Mouse (Mus musculus) MEL (cell line): Measurements from ENCODE around the gene Krt33b.

Experiments used
- CTCF ChIP-seq, 3 experiments: IDR thresholded peaks in 2 of 3; conservative IDR thresholded peaks in 1 of 3; 2 replicates each; pipeline ENCODE4 v1.5.1; 2011 to 2012; ENCODE audit warnings: low read length in 3 of 3, low read depth in 2 of 3, mild to moderate bottlenecking in 2 of 3, improper control_type of control experiment in 1 of 3, inconsistent platforms in 1 of 3, mixed read lengths in 1 of 3, moderate library complexity in 1 of 3; ENCODE audit not compliant: control insufficient read depth in 1 of 3, insufficient read depth in 1 of 3, poor library complexity in 1 of 3, severe bottlenecking in 1 of 3
- E2F4 ChIP-seq: IDR thresholded peaks from 2 replicates; pipeline ENCODE4 v1.6.1; 2011; ENCODE audit warnings: low read depth, low read length, improper control_type of control experiment, borderline replicate concordance
- EP300 ChIP-seq, 2 experiments: IDR thresholded peaks; 2 replicates each; pipeline ENCODE4 v1.6.1; 2011; ENCODE audit warnings: improper control_type of control experiment in 2 of 2, low read length in 2 of 2, low read depth in 1 of 2, mild to moderate bottlenecking in 1 of 2
- GATA1 ChIP-seq: IDR thresholded peaks from 2 replicates; pipeline ENCODE4 v1.6.1; 2011; ENCODE audit warnings: low read depth, low read length, improper control_type of control experiment
- MAFK ChIP-seq: IDR thresholded peaks from 2 replicates; pipeline ENCODE4 v1.6.1; 2011; ENCODE audit warnings: low read depth, mild to moderate bottlenecking, low read length, improper control_type of control experiment, borderline replicate concordance
- MEF2A ChIP-seq: IDR thresholded peaks from 2 replicates; pipeline ENCODE4 v1.6.1; 2014; ENCODE audit warnings: low read depth, mild to moderate bottlenecking, inconsistent platforms, low read length, improper control_type of control experiment; ENCODE audit not compliant: poor library complexity, insufficient replicate concordance, severe bottlenecking; ENCODE audit errors: extremely low read depth
- MYB ChIP-seq: IDR thresholded peaks from 2 replicates; pipeline ENCODE4 v1.6.1; 2011; ENCODE audit warnings: mild to moderate bottlenecking, low read depth, low read length, improper control_type of control experiment
- POLR2A ChIP-seq, 2 experiments: IDR thresholded peaks; 2 replicates each; pipeline ENCODE4 v1.6.1; 2011 to 2012; ENCODE audit warnings: low read length in 2 of 2, mild to moderate bottlenecking in 2 of 2, control low read depth in 1 of 2, improper control_type of control experiment in 1 of 2, low read depth in 1 of 2, moderate library complexity in 1 of 2; ENCODE audit not compliant: control insufficient read depth in 1 of 2, insufficient read depth in 1 of 2, poor library complexity in 1 of 2
- POLR2AphosphoS5 ChIP-seq: IDR thresholded peaks from 2 replicates; pipeline ENCODE4 v1.6.1; 2012; ENCODE audit warnings: low read depth, borderline replicate concordance, mild to moderate bottlenecking, inconsistent platforms, low read length, moderate library complexity, mixed read lengths
- RAD21 ChIP-seq: IDR thresholded peaks from 2 replicates; pipeline ENCODE4 v1.6.1; 2011; ENCODE audit warnings: mild to moderate bottlenecking, low read depth, low read length, improper control_type of control experiment
- TAL1 ChIP-seq: IDR thresholded peaks from 2 replicates; pipeline ENCODE4 v1.6.1; 2012; ENCODE audit warnings: mild to moderate bottlenecking, inconsistent platforms, low read length, moderate library complexity, mixed read lengths

DNA sequence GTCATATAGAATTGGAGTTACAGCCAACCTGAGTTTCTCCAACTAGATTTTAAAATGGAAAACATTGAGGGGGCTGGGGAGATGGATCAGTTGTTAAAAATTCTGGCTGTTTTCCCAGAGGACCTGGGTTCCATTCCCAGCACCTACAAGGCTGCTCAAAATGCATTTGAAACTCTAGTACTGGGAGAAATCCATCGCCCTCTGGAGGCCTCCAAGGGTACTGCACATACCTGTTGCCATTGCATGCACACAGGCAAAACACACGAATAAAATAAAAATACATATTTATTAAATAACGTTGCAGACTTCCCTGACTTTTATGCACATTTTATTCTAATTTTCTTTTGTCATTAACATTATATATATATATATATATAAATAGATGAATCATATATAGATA lies 23.0 kb downstream of the Krt33b start:
- TF ChIP-seq POLR2A (IDR thresholded peaks at IDR 0.05; ENCODE audit: control insufficient read depth in 1 of 2, insufficient read depth in 1 of 2, low read depth in 1 of 2, low read length in 2 of 2, poor library complexity in 1 of 2) (no peak), EP300 (IDR thresholded peaks at IDR 0.05; ENCODE audit: low read depth in 1 of 2, low read length in 2 of 2) (no peak), GATA1 (no peak), RAD21 (peak; percentile 5; the same call in 1 of the 2 replicates), MYB (no peak), TAL1 (no peak), POLR2AphosphoS5 (no peak), E2F4 (no peak), CTCF (IDR thresholded peaks at IDR 0.05 in 2 of 3, conservative IDR thresholded peaks at IDR 0.05 in 1 of 3; ENCODE audit: control insufficient read depth in 1 of 3, insufficient read depth in 1 of 3, low read depth in 2 of 3, low read length in 3 of 3, poor library complexity in 1 of 3, severe bottlenecking in 1 of 3) (peak; percentile 42 to 52 (median 52)), MEF2A (no peak), MAFK (no peak)
